Mouse (Mus musculus) heart, postnatal 0 days (tissue): ENCODE results near the gene Ceacam13.
"Not testable (repeated sequence)": the region's sequence is repeated elsewhere in the genome, so short reads cannot be mapped to it uniquely, and the experiment has no call there.

Experiments used
- CTCF ChIP-seq: IDR thresholded peaks from 2 replicates; pipeline ENCODE4 v1.5.1; 2016; ENCODE audit warnings: antibody characterized with exemption, control low read depth, low read depth
- EP300 ChIP-seq: IDR thresholded peaks from 2 replicates; pipeline ENCODE4 v1.6.1; 2016; ENCODE audit warnings: antibody characterized with exemption, low read depth

DNA sequence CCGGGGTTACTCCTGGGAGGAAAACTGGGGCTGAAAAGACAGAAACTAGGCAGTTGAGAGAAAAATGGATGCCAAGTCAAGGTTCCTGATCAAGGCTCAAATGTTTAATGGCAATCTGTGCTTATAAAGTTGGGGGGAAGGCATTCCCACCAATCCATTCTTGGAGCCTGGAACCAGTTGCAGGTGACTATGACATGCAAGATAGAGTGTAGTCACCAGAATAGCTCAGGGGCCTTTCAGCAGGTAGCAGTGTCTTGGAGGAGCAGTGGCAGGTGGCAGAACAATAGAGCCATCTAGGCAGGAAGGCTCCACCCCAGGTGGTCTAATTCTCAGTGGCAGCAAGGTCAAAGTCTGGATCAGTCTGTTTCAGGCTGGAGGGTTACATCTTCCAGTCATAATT, 8.6 kb upstream of the Ceacam13 start:
- TF ChIP-seq CTCF, EP300: not testable (repeated sequence)
